Mouse (Mus musculus) MEL (cell line): ENCODE data around the gene Cd79b. TPM values are rescaled to one million over a fixed set of nuclear protein-coding genes. Genes with fewer than 3 reads are reported as not detected.
"Not testable (repeated sequence)": the region's sequence is repeated elsewhere in the genome, so short reads cannot be mapped to it uniquely, and the experiment has no call there.

Experiments
- DNase-seq: peaks from one replicate; pipeline ENCODE4 v3.0.0; 2011; ENCODE audit warnings: low read depth, low spot score
- H3K27ac ChIP-seq: 2 replicates; pipeline ENCODE4 v1.5.1; 2012; ENCODE audit warnings: low read depth, mild to moderate bottlenecking, control low read depth, low read length, moderate library complexity; ENCODE audit not compliant: control insufficient read depth
- H3K27me3 ChIP-seq, 2 experiments: fragments of 150-350 bp in 1 of 2; sonication (generic) in 1 of 2; 2 replicates each; pipeline ENCODE4 v1.6.1; 2012; ENCODE audit warnings: low read length in 2 of 2, mild to moderate bottlenecking in 2 of 2, improper control_type of control experiment in 1 of 2, moderate library complexity in 1 of 2; ENCODE audit not compliant: insufficient read depth in 2 of 2, control insufficient read depth in 1 of 2
- H3K36me3 ChIP-seq, 2 experiments: 2 replicates each; pipeline ENCODE4 v1.6.1; 2012 to 2014; ENCODE audit warnings: low read length in 2 of 2, improper control_type of control experiment in 1 of 2, inconsistent platforms in 1 of 2, mild to moderate bottlenecking in 1 of 2; ENCODE audit not compliant: insufficient read depth in 2 of 2, control insufficient read depth in 1 of 2
- H3K4me1 ChIP-seq, 2 experiments: fragments of 150-350 bp in 1 of 2; sonication (generic) in 1 of 2; 2 replicates each; pipeline ENCODE4 v1.6.1; 2012; ENCODE audit warnings: low read length in 2 of 2, improper control_type of control experiment in 1 of 2, mild to moderate bottlenecking in 1 of 2; ENCODE audit not compliant: insufficient read depth in 2 of 2, control insufficient read depth in 1 of 2
- H3K4me3 ChIP-seq, 2 experiments: fragments of 150-350 bp in 1 of 2; sonication (generic) in 1 of 2; 2 replicates each; pipeline ENCODE4 v1.5.1; 2012; ENCODE audit warnings: low read depth in 2 of 2, low read length in 2 of 2, mild to moderate bottlenecking in 2 of 2, moderate library complexity in 2 of 2, control low read depth in 1 of 2, improper control_type of control experiment in 1 of 2; ENCODE audit not compliant: control insufficient read depth in 1 of 2, insufficient read depth in 1 of 2
- H3K79me2 ChIP-seq: 2 replicates; pipeline ENCODE4 v1.6.1; 2012; ENCODE audit warnings: mild to moderate bottlenecking, low read length, moderate library complexity; ENCODE audit not compliant: control insufficient read depth, poor library complexity, insufficient read depth
- H3K9ac ChIP-seq: 2 replicates; pipeline ENCODE4 v1.6.1; 2012; ENCODE audit warnings: low read depth, mild to moderate bottlenecking, control low read depth, low read length, moderate library complexity; ENCODE audit not compliant: control insufficient read depth, poor library complexity, severe bottlenecking
- H3K9me3 ChIP-seq: fragments of 150-350 bp; sonication (generic); replicated peaks from 2 replicates; pipeline ENCODE4 v1.6.1; 2012; ENCODE audit warnings: mild to moderate bottlenecking, low read length, improper control_type of control experiment, moderate library complexity; ENCODE audit not compliant: insufficient read depth
- CHD1 ChIP-seq: IDR thresholded peaks from 2 replicates; pipeline ENCODE4 v1.6.1; 2012; ENCODE audit warnings: low read depth, mild to moderate bottlenecking, inconsistent platforms, low read length, improper control_type of control experiment
- CHD2 ChIP-seq: IDR thresholded peaks from 2 replicates; pipeline ENCODE4 v1.6.1; 2011; ENCODE audit warnings: low read length, improper control_type of control experiment
- HCFC1 ChIP-seq: IDR thresholded peaks from 2 replicates; pipeline ENCODE4 v1.6.1; 2012; ENCODE audit warnings: low read depth, mild to moderate bottlenecking, inconsistent platforms, low read length, improper control_type of control experiment, moderate library complexity
- KAT2A ChIP-seq: conservative IDR thresholded peaks from 2 replicates; pipeline ENCODE4 v1.6.1; 2012; ENCODE audit warnings: low read depth, low read length, improper control_type of control experiment, inconsistent platforms
- MEF2A ChIP-seq: IDR thresholded peaks from 2 replicates; pipeline ENCODE4 v1.6.1; 2014; ENCODE audit warnings: low read depth, mild to moderate bottlenecking, inconsistent platforms, low read length, improper control_type of control experiment; ENCODE audit not compliant: poor library complexity, insufficient replicate concordance, severe bottlenecking; ENCODE audit errors: extremely low read depth
- MXI1 ChIP-seq: IDR thresholded peaks from 2 replicates; pipeline ENCODE4 v1.6.1; 2011; ENCODE audit warnings: mild to moderate bottlenecking, low read depth, low read length, improper control_type of control experiment
- MYC ChIP-seq: IDR thresholded peaks from 2 replicates; pipeline ENCODE4 v1.6.1; 2011; ENCODE audit warnings: low read depth, mild to moderate bottlenecking, low read length, improper control_type of control experiment, moderate library complexity
- SIN3A ChIP-seq: IDR thresholded peaks from 2 replicates; pipeline ENCODE4 v1.6.1; 2012; ENCODE audit warnings: low read length, improper control_type of control experiment, inconsistent platforms
- SMC3 ChIP-seq: IDR thresholded peaks from 2 replicates; pipeline ENCODE4 v1.6.1; 2011; ENCODE audit warnings: low read depth, low read length, improper control_type of control experiment
- TBP ChIP-seq: IDR thresholded peaks from 2 replicates; pipeline ENCODE4 v1.8.0; 2011; ENCODE audit warnings: low read depth, low read length, improper control_type of control experiment
- ZKSCAN1 ChIP-seq: IDR thresholded peaks from 2 replicates; pipeline ENCODE4 v1.6.1; 2012; ENCODE audit warnings: low read depth, mild to moderate bottlenecking, inconsistent platforms, low read length, improper control_type of control experiment, moderate library complexity
- ZMIZ1 ChIP-seq: IDR thresholded peaks from 2 replicates; pipeline ENCODE4 v1.6.1; 2012; ENCODE audit warnings: low read depth, mild to moderate bottlenecking, inconsistent platforms, low read length, improper control_type of control experiment, moderate library complexity
- polyA plus RNA-seq, 2 experiments: library from polyadenylated mRNA; stranded (reverse) in 1 of 2; unstranded in 1 of 2; fragments of >175 nt in 1 of 2; fragments of >200 nt in 1 of 2; gene quantifications; 2 replicates each; pipeline versions ENCODE4 v1.2.1 to v1.2.4; 2012; ENCODE audit warnings: low replicate concordance in 2 of 2, low read depth in 1 of 2; ENCODE audit not compliant: insufficient read length in 2 of 2, insufficient read depth in 1 of 2, missing spikeins in 1 of 2
- total RNA-seq: library from RNA; depleted of rRNA; stranded (reverse); fragments of 300-350 nt; gene quantifications from 2 replicates; pipeline ENCODE4 v1.2.3, GENCODE M21; 2012

Gene Cd79b
- total and polyA plus RNA-seq, 3 experiments: 0.54 to 2.4 TPM; not detected in 1

- no peak overlapping the region for H3K9ac ChIP-seq
- peaks cover 0 to 6% of the 10 kb centered on the region in 2 experiments; a peak in 3 of 4 replicates for H3K4me1 ChIP-seq
- no peak overlapping the region for H3K4me3 ChIP-seq
- H3K9me3 ChIP-seq: no peaks in the 10 kb centered on the region
- no peak for TF ChIP-seq SIN3A
- TF ChIP-seq TBP: no peak
- TF ChIP-seq CHD1: no peak
- no peak for TF ChIP-seq HCFC1
- no peak for TF ChIP-seq KAT2A
- TF ChIP-seq ZMIZ1: no peak
- no peak for TF ChIP-seq SMC3
- no peak for TF ChIP-seq MEF2A
- TF ChIP-seq CHD2: no peak
- peaks cover 4 to 21% of the 10 kb centered on the region in 2 experiments; a peak in 3 of 4 replicates for H3K27me3 ChIP-seq
- no peak for DNase-seq
- H3K27ac ChIP-seq: no peak overlapping the region
- H3K36me3 ChIP-seq: no peaks in the 10 kb centered on the region
- no peaks in the 10 kb centered on the region for H3K79me2 ChIP-seq
Measured at GRCm38 (mm10) chr11:106344910-106345309, 30.3 kb upstream of the Cd79b start.

GRCm38 (mm10) chr11:106340990-106341520, 26.5 kb upstream of the Cd79b start:
- no peaks in the 10 kb centered on the region for H3K79me2 ChIP-seq
- peaks cover 6 to 16% of the 10 kb centered on the region in 2 experiments for H3K27me3 ChIP-seq
- H3K36me3 ChIP-seq: no peaks in the 10 kb centered on the region
- no peak overlapping the region for H3K4me3 ChIP-seq
- H3K4me1 ChIP-seq: no peaks in the 10 kb centered on the region
- no peak for DNase-seq
- no peaks in the 10 kb centered on the region for H3K9me3 ChIP-seq
- no peak overlapping the region for H3K9ac ChIP-seq
- no peak overlapping the region for H3K27ac ChIP-seq
- TF ChIP-seq MXI1 (no peak), TBP (no peak), SIN3A (no peak), MYC (no peak), ZKSCAN1 (no peak)

GRCm38 (mm10) chr11:106339323-106339722, 24.8 kb upstream of the Cd79b start:
- not testable (repeated sequence) for H3K4me3 ChIP-seq, H3K9ac ChIP-seq, H3K27ac ChIP-seq, H3K79me2 ChIP-seq, H3K36me3 ChIP-seq, DNase-seq, H3K4me1 ChIP-seq, H3K9me3 ChIP-seq
- peaks cover 7 to 16% of the 10 kb centered on the region in 2 experiments for H3K27me3 ChIP-seq
